Mouse (Mus musculus) limb, embryonic 12.5 days (tissue): ENCODE measurements around the gene Palb2. TPM values are rescaled to one million over a fixed set of nuclear protein-coding genes. Genes with fewer than 3 reads are reported as not detected.
A peak's percentile ranks its signal among the peaks of the same experiment; 100 is the strongest.

Source experiments
- ATAC-seq: fragments of 200-750 bp; cut with Nextera tagmentation; 2 replicates; pipeline ENCODE4 v1.8.0; 2017; ENCODE audit warnings: low read depth, moderate TSS enrichment; ENCODE audit not compliant: insufficient number of reproducible peaks, insufficient read depth, low FRiP score, low TSS enrichment
- H3K27ac ChIP-seq: fragments of 300-500 bp; sonication (generic); 2 replicates; pipeline ENCODE4 v1.5.1; 2016; ENCODE audit warnings: mild to moderate bottlenecking, moderate library complexity
- H3K27me3 ChIP-seq: fragments of 300-500 bp; sonication (generic); 2 replicates; pipeline ENCODE4 v1.6.1; 2016; ENCODE audit warnings: mild to moderate bottlenecking, moderate library complexity
- H3K36me3 ChIP-seq: fragments of 300-500 bp; sonication (generic); 2 replicates; pipeline ENCODE4 v1.6.1; 2016; ENCODE audit warnings: mild to moderate bottlenecking, moderate library complexity
- H3K4me1 ChIP-seq: fragments of 300-500 bp; sonication (generic); replicated peaks from 2 replicates; pipeline ENCODE4 v1.6.1; 2016
- H3K4me2 ChIP-seq: fragments of 300-500 bp; sonication (generic); 2 replicates; pipeline ENCODE4 v1.6.1; 2016; ENCODE audit warnings: mild to moderate bottlenecking, moderate library complexity
- H3K4me3 ChIP-seq: fragments of 300-500 bp; sonication (generic); replicated peaks from 2 replicates; pipeline ENCODE4 v1.5.1; 2016; ENCODE audit warnings: mild to moderate bottlenecking
- H3K9ac ChIP-seq: fragments of 300-500 bp; sonication (generic); replicated peaks from 2 replicates; pipeline ENCODE4 v1.6.1; 2016; ENCODE audit warnings: mild to moderate bottlenecking, moderate library complexity
- H3K9me3 ChIP-seq: fragments of 300-500 bp; sonication (generic); 2 replicates; pipeline ENCODE4 v1.6.1; 2016; ENCODE audit warnings: mild to moderate bottlenecking, moderate library complexity
- WGBS: fragments of 180-500 bp; shearing (Covaris S2); methylation state at CpG from one replicate; pipeline ENCODE4 v1.1.7; 2016; 5-methylcytosine and 5-hydroxymethylcytosine counted together
- polyA plus RNA-seq: library from polyadenylated mRNA; unstranded; fragments of >200 nt; fragmentation: Nextera tagmentation; extraction: Ambion mirVana; gene quantifications from 2 replicates; pipeline ENCODE4 v1.2.1, GENCODE M21; 2016

Gene Palb2
- polyA plus RNA-seq, 1 experiment from 2014 or later = 22.7 TPM

DNA sequence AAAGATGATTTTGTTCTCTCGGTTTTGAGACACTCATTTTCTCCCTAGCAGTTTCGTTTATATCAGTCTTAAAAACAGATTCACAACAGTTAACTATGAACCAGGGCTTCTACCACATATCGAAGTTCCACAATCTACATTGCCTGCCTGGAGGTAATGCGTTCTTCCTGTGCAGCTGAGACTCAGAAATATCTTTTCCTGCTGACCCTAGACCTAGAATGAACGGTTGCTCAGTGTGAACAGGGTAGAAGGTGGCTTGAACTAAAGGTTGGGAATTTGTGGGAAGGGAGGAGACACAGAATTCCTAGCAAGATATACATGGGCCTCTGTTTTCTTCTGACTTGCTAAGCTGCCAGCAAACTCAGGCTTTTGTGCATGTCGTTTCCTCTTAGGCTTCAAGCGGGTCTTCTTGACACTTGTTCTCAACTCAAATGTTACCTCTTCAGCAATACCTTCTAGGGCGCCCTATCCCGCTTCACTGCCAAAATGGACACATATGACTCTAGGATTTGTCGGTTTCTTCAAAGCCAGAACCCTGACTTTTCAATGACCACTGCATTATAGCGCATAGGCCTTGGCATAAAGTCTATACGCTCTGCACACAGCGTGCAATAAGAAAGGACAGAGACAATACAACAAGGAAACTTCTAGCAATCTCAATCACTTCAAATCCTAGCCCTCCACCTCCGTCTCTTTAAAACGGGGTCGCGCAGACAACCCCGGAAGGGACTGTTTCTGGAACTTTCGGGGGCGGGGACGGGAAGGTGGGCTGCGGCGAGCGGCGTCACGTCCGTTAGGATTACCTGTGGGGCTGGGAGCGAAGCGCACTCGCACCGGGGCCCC is 66.5 kb downstream of the Palb2 start:
- Histone ChIP-seq H3K36me3 (peaks cover 38% of the 10 kb centered on the region), H3K9ac (peak overlapping the region; percentile 98), H3K27ac (peak overlapping the region; percentile 93), H3K27me3 (no peaks in the 10 kb centered on the region), H3K4me1 (peaks cover 27% of the 10 kb centered on the region), H3K4me3 (peak overlapping the region; percentile 99), H3K9me3 (no peaks in the 10 kb centered on the region), H3K4me2 (peak overlapping the region; percentile 81)
- ATAC-seq = no peak; the same call in 1 of the 2 replicates
- WGBS = 21% methylated on average over 31 of the region's 31 CpGs

DNA sequence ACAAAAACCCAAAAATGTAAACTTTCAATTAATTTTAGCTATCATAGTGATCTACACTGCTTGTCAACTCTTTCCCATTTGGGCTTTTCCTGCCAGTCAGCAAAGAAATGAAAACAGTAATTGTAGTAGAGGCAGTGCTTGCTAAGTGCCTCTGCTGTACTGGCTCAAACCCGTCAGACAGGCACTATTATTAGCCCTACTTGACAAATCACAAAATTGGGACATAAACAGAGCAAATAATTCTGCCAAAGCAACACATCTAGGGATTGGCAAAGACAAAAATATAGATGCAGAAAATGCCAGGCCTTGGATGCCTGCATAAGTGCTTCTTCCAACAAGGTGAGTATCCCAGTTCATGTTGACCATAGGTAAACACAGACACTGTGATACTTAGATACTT is 67.1 kb downstream of the Palb2 start:
- H3K9ac ChIP-seq = no peak overlapping the region
- no peak for ATAC-seq
- 74% methylated on average over 1 of the region's 1 CpGs for WGBS

More for the DNA sequence above, 67.1 kb downstream of the Palb2 start:
- peak overlapping the region; percentile 81 for H3K4me2 ChIP-seq
- no peaks in the 10 kb centered on the region for H3K27me3 ChIP-seq
- H3K4me1 ChIP-seq = peaks cover 27% of the 10 kb centered on the region
- peaks cover 33% of the 10 kb centered on the region for H3K36me3 ChIP-seq
- H3K4me3 ChIP-seq = peak overlapping the region; percentile 99; the same call in 1 of the 2 replicates
- H3K27ac ChIP-seq = no peak overlapping the region
- no peaks in the 10 kb centered on the region for H3K9me3 ChIP-seq

Other genes starting within 250 kb of the Palb2 start
- 25.2 and 25.6 TPM in 2 replicates for gene Cog7, start 151.3 kb downstream of the Palb2 start, polyA plus RNA-seq
- gene Gga2, start 111.8 kb downstream of the Palb2 start, polyA plus RNA-seq = 160 and 166 TPM in 2 replicates
- 94.6 and 100.0 TPM in 2 replicates for gene Ubfd1, start 65.8 kb downstream of the Palb2 start, polyA plus RNA-seq
- gene Ears2, start 65.7 kb downstream of the Palb2 start, polyA plus RNA-seq = 15.9 and 16.1 TPM in 2 replicates
- 666 and 716 TPM in 2 replicates for gene Ndufab1, start 31.1 kb downstream of the Palb2 start, polyA plus RNA-seq
- 108 and 114 TPM in 2 replicates for gene Dctn5, start 56 bp upstream of the Palb2 start, polyA plus RNA-seq
- gene Plk1, start 26.5 kb upstream of the Palb2 start, polyA plus RNA-seq = 160 and 161 TPM in 2 replicates
- gene Ern2, start 53.2 kb upstream of the Palb2 start, polyA plus RNA-seq = 0.14 TPM in 1 of 2 replicates, not detected in the other
- not detected in 2 replicates for gene Chp2, start 86.5 kb upstream of the Palb2 start, polyA plus RNA-seq
- gene Prkcb, start 155.8 kb upstream of the Palb2 start, polyA plus RNA-seq = 4.7 and 6.7 TPM in 2 replicates